Mouse (Mus musculus) stomach, embryonic 15.5 days (tissue): ENCODE data around the gene Slc27a5. TPM values are rescaled to one million over a fixed set of nuclear protein-coding genes. Genes with fewer than 3 reads are reported as not detected.
A peak's percentile ranks its signal among the peaks of the same experiment; 100 is the strongest.

ENCODE experiments used
- ATAC-seq: fragments of 200-750 bp; cut with Nextera tagmentation; 2 replicates; pipeline ENCODE4 v1.8.0; 2017; ENCODE audit warnings: low read depth, moderate number of reproducible peaks, moderate TSS enrichment; ENCODE audit not compliant: insufficient read depth, low FRiP score
- H3K27ac ChIP-seq: fragments of 300-500 bp; sonication (generic); 2 replicates; pipeline ENCODE4 v1.5.1; 2015; ENCODE audit warnings: mild to moderate bottlenecking, inconsistent platforms
- H3K27me3 ChIP-seq: fragments of 300-500 bp; sonication (generic); replicated peaks from 2 replicates; pipeline ENCODE4 v1.6.1; 2015; ENCODE audit warnings: inconsistent platforms
- H3K36me3 ChIP-seq: fragments of 300-500 bp; sonication (generic); 2 replicates; pipeline ENCODE4 v1.6.1; 2015; ENCODE audit warnings: inconsistent platforms
- H3K4me1 ChIP-seq: fragments of 300-500 bp; sonication (generic); 2 replicates; pipeline ENCODE4 v1.6.1; 2015; ENCODE audit warnings: inconsistent platforms
- H3K4me2 ChIP-seq: fragments of 300-500 bp; sonication (generic); 2 replicates; pipeline ENCODE4 v1.6.1; 2015; ENCODE audit warnings: mild to moderate bottlenecking, inconsistent platforms
- H3K4me3 ChIP-seq: fragments of 300-500 bp; sonication (generic); replicated peaks from 2 replicates; pipeline ENCODE4 v1.5.1; 2015; ENCODE audit warnings: inconsistent platforms
- H3K9ac ChIP-seq: fragments of 300-500 bp; sonication (generic); 2 replicates; pipeline ENCODE4 v1.6.1; 2015; ENCODE audit warnings: inconsistent platforms
- H3K9me3 ChIP-seq: fragments of 300-500 bp; sonication (generic); 2 replicates; pipeline ENCODE4 v1.6.1; 2016; ENCODE audit warnings: inconsistent platforms
- WGBS: fragments of 180-500 bp; shearing (Covaris S2); methylation state at CpG from one replicate; pipeline ENCODE4 v1.1.7; 2015; 5-methylcytosine and 5-hydroxymethylcytosine counted together
- polyA plus RNA-seq: library from polyadenylated mRNA; unstranded; fragments of >200 nt; fragmentation: Nextera tagmentation; extraction: Ambion mirVana; gene quantifications from 2 replicates; pipeline ENCODE4 v1.2.1, GENCODE M21; 2015

Slc27a5 gene
- polyA plus RNA-seq, 1 experiment from 2014 or later, result 1.8 TPM

DNA sequence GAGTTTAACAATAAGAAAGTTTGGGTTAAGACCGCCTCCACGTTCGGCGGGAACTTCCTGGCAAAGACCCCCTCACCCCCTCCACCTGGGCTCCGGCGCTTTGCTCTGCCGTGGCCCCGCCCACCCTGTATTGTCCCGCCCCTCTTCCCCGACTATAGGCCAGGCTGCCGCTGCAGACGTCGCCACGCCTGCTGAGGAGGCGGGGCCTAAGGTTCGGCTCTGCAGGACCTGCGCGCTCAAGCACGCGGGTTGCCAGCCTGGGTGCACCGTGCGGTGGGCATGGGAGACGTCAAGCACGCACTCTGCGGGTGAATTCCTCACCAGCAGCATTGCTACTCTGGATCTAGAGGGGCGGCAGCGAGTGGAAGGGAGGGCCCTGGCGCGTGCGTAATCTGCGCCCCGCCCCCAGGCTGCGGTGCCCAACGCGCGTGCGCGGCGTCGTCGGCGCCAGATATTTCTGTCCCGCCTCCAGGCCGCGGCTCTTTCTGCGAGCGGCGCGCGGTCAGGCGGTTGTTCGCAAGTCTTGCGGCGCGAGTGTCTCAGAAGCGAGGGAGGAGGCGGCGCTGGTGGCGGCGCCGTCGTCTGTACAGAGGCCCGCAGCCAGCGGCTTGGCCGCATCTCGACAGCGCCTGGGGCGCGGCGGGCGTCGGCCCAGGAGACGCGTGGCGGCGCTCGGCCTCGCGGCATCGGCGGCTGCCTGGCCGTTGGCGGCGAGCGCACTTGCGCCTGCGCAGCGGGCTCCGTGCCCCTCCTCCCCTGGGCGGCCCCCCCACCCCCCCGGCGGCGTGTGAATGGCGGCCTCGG lies 26.1 kb upstream of the Slc27a5 start:
- under 1% methylated on average over 68 of the region's 95 CpGs for WGBS
- peaks cover 30% of the 10 kb centered on the region for H3K36me3 ChIP-seq
- peak overlapping the region; percentile 70 for H3K9ac ChIP-seq
- peak; percentile 84 for ATAC-seq
- H3K27ac ChIP-seq, result peak overlapping the region; percentile 100
- H3K9me3 ChIP-seq, result no peaks in the 10 kb centered on the region
- H3K27me3 ChIP-seq, result no peaks in the 10 kb centered on the region
- peak overlapping the region; percentile 78 for H3K4me3 ChIP-seq
- H3K4me1 ChIP-seq, result peaks cover 14% of the 10 kb centered on the region
- peak overlapping the region; percentile 73 for H3K4me2 ChIP-seq

DNA sequence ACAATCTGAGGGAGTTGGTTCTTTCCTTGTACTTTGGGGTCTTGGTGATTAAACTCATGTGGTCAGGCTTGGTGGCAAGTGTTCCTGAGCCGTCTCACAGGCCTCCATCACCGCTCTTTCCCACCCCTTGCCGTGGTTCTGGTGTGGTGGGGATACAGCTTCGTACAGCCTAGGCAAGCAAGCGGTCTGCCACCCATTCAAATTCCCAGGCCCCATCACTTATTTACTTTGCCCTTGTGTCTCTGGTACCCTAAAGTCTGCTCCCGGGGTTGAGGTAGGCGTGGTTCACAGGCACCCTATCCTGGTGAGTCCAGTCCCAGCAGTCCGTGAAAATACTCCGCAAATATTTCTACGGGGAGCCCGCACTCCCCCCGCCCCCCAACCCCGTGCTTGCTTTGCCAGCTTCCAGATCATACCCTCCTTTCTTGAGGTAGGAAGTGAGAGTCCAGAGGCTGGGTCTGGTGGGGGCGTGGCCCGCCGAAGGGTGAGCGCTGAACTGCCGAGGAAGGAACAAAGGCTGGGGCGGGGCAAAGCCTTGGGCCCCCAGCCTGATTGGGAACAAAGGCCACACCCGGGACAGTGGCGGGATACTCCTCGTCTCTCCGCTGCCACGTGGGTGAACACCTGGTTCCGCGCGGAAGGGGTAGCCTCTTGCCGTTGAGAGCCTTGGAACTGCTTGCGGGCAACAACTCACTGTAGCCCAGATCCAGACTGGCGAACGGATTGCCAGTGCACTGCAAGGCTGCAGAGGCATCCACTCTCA lies 25.0 kb upstream of the Slc27a5 start:
- 4% methylated on average over 31 of the region's 31 CpGs for WGBS

DNA sequence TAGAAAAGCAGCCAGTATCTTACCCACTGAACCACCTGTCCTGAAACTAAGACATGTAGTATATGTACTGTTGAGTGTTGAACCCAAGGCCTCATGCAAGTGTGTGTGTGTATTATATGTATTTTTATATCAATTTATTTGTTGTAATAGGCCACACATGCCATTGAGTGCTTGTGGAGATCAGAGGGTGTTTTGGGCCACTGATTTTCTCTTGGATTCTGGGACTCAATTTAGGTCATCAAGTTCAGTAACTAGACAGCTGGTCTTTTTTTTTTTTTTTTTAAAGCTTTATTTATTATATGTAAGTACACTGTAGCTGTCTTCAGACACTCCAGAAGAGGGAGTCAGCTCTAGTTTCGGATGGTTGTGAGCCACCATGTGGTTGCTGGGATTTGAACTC lies 17.2 kb upstream of the Slc27a5 start:
- 86% methylated on average over 1 of the region's 1 CpGs for WGBS
- no peak overlapping the region for H3K9ac ChIP-seq
- H3K9me3 ChIP-seq, result no peaks in the 10 kb centered on the region
- no peak overlapping the region for H3K4me3 ChIP-seq
- H3K27ac ChIP-seq, result no peak overlapping the region
- H3K27me3 ChIP-seq, result no peaks in the 10 kb centered on the region
- ATAC-seq, result no peak
- peaks cover 5% of the 10 kb centered on the region; the same call in 1 of the 2 replicates for H3K4me1 ChIP-seq
- no peak overlapping the region for H3K4me2 ChIP-seq
- no peaks in the 10 kb centered on the region for H3K36me3 ChIP-seq

More for the DNA sequence above, 25.0 kb upstream of the Slc27a5 start:
- H3K36me3 ChIP-seq, result peaks cover 18% of the 10 kb centered on the region
- peak; percentile 67 for ATAC-seq
- peak overlapping the region; percentile 78 for H3K4me3 ChIP-seq
- no peaks in the 10 kb centered on the region for H3K9me3 ChIP-seq
- H3K4me2 ChIP-seq, result peak overlapping the region; percentile 73
- H3K27ac ChIP-seq, result peak overlapping the region; percentile 100
- no peaks in the 10 kb centered on the region for H3K27me3 ChIP-seq
- H3K9ac ChIP-seq, result peak overlapping the region; percentile 70; the same call in 1 of the 2 replicates
- peaks cover 14% of the 10 kb centered on the region for H3K4me1 ChIP-seq

DNA sequence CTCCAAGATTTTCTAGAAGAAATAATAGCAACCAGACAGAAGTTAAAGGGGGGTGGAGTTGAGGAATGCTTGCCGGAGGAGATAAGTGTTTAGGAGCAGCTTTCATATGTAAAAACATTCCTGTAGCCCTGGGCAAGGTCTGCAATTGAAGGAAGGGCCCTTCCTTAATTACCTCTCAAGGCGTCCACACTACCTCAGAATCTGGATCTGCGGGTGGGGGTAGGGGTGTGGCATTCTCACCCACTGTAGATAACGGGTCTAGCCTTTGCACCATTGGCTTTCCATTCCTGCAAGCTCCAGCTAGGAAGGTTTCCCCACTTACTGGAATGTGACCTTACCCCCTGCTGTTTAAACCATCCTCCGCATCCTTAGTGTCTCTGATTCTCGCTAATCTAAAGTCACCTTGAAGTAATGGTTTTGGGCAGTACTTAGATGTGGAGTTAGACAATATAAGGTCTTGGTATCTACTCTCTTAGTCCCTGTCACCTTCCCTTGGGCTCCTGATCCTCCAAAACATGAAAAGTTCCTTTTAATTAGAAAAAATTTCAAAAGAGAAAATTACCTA lies 16.4 kb upstream of the Slc27a5 start:
- Histone ChIP-seq H3K27me3 (no peaks in the 10 kb centered on the region), H3K4me1 (peaks cover 6% of the 10 kb centered on the region; the same call in 1 of the 2 replicates), H3K9ac (no peak overlapping the region), H3K27ac (no peak overlapping the region), H3K4me2 (no peak overlapping the region), H3K9me3 (no peaks in the 10 kb centered on the region), H3K4me3 (no peak overlapping the region), H3K36me3 (no peaks in the 10 kb centered on the region)
- WGBS, result 48% methylated on average over 6 of the region's 6 CpGs
- no peak for ATAC-seq

DNA sequence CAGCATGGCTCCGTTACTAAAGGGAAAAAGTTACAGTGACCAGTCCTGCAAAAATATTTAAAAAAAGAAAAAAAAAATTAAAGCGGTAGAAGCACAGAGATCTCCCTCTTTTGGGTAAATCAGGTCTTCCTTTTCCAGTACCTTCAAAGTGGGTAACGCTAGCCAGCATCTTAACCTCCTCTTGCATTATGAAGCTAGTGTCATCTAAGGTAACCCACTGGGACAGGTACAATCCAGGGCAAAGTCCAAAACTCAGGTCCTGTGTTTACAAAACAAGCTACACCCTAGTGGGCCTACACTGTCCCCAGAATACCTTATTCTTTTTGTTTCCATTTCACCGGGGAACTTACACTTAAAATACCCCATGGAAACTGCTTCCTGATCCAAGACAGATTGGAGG lies 15.7 kb upstream of the Slc27a5 start:
- 68% methylated on average over 4 of the region's 4 CpGs for WGBS
- no peak overlapping the region for H3K27ac ChIP-seq
- peaks cover 9% of the 10 kb centered on the region for H3K4me1 ChIP-seq
- ATAC-seq, result no peak
- no peak overlapping the region for H3K4me2 ChIP-seq
- H3K9me3 ChIP-seq, result no peaks in the 10 kb centered on the region
- no peak overlapping the region for H3K4me3 ChIP-seq
- no peak overlapping the region for H3K9ac ChIP-seq
- no peaks in the 10 kb centered on the region for H3K27me3 ChIP-seq
- no peaks in the 10 kb centered on the region for H3K36me3 ChIP-seq

DNA sequence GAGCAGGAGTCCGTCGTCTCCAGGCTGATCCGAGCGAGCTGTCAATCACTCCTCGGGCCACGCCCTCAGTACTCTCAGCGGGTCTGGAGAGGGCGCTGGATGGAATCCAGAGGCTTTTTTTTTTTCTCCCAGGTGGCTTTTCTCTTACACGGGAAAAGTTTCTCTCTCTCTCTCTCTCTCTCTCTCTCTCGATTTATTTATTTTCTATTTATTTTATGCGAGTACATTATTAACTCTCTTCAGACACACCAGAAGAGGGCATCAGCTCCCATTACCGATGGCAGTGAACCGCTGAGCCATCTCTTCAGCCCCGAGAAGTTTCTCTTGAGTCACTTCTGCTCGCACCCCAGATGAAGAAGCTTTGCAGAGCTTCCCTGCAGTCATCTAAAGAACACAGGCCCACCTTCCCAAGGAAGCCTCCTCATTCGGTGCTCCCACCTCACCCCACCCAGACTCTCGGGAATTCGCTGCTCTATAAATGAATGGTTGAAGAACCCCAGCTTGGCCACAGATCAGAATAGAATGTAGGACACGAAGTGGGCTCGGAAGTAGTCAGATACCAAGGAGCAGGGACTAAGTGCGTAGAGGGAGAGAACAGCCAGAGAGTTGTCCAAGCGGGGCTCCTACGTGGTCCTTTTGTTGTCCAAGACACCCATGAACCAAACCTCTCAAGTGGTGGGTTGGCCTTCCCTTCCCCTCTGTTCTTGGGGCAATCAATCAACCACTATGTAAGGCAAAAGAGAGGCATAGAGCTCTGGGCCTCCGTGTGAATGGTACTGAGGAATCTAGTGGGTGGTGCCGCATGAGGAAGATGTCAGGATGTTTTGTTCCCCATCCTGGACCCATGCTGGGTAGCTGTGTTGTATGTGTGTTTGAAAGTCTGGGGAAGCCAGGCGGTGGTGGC lies 12.3 kb upstream of the Slc27a5 start, which contains the start of gene Zbtb45:
Gene Zbtb45 (minus strand): TSS at position 30 of the 904 bp plus-strand sequence.
- peak within 1 kb of the TSS; percentile 98 for H3K27ac ChIP-seq
- no peaks in the 10 kb centered on the region for H3K27me3 ChIP-seq
- 13% methylated on average over 26 of the region's 26 CpGs for WGBS
- H3K4me3 ChIP-seq, result peak within 1 kb of the TSS; percentile 73
- H3K4me2 ChIP-seq, result peak within 1 kb of the TSS; percentile 85
- peaks cover 23% of the 10 kb centered on the region for H3K36me3 ChIP-seq
- H3K9ac ChIP-seq, result peak within 1 kb of the TSS; percentile 74
- H3K9me3 ChIP-seq, result no peaks in the 10 kb centered on the region
- peaks cover 15% of the 10 kb centered on the region for H3K4me1 ChIP-seq
- no peak for ATAC-seq

DNA sequence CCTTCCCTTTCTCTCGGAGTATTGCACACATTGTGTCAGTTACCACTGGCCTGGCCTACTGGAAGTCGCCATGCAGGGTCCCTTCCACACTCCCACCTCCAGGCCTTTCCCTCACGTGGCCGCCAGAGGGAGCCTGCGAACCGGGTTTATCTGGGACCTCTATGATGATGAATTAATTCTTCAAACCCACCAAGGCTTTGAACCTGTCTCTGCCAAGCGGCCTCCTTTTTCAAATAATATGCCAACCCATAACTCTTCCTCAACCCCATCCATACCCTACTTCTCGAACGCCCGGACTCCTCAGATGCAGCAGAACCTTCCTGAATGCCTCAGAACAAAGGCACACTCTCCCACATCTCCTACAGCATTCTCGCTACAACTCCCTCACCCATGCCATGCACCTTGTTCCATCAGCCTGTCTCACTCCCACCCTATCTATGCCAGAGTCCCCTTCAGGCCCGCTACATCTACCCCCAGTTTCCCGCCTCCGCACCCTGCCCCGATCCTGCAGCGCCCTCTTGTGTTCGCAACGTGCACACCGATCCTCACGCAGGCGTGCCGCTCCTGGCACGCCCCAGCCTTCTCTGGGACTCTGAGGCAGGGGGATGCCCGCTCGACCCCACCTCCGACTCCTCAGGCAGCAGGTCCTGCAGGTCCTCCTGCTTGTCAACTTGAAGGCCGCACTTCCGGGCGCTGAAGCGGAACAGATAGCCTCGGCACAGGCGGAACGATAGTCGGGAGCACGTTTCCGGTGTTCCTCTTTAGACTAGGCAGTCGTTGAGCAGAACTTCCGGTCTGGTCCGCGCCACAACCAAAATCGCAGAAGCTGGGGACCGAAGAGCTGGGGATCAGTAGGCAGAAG lies 11.4 kb upstream of the Slc27a5 start:
- Histone ChIP-seq H3K4me3 (peak overlapping the region; percentile 73), H3K9ac (peak overlapping the region; percentile 74)

DNA sequence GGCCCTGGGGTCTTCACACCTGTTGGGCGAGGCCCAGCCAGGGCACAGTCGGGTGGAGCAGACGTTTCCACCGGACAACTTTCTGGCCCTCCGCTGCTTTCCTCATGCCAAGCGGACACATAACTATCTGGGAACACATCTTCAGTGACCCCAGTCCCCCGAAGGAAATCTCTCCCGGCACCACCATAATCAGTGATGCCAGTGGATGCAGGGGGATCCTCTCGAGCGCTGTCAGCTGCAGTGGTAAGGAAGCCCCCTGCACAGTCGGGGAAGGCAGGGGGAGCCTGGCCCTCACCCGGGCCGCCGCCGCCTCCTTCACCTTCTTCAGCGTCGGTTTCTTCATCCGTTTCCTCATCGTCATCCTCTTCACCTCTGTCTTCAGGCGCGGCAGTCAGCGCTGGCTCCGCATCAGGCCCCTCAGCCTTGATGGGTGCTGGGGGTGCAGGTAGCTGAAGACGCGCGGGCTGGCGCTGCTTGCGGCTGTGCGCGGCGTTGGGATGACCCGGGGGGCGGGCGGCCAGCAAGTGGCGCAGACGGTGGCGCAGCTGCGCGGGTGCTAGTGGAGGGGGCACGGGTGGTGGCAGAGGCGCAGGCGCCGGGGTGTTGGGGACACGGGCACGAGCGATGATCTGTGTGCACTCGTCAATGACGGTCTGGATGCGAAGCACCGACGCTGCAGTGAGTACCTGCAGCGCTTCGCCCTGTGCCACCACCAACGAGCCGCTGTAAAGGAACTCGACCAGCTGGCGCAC lies 9.5 kb upstream of the Slc27a5 start:
- H3K4me3 ChIP-seq, result no peak overlapping the region
- no peaks in the 10 kb centered on the region for H3K9me3 ChIP-seq
- no peaks in the 10 kb centered on the region for H3K27me3 ChIP-seq
- H3K27ac ChIP-seq, result no peak overlapping the region
- no peak overlapping the region for H3K9ac ChIP-seq
- no peak overlapping the region; the same call in 1 of the 2 replicates for H3K4me2 ChIP-seq
- peaks cover 15% of the 10 kb centered on the region for H3K4me1 ChIP-seq
- peaks cover 23% of the 10 kb centered on the region for H3K36me3 ChIP-seq
- 56% methylated on average over 57 of the region's 57 CpGs for WGBS
- no peak for ATAC-seq

More for the DNA sequence above, 11.4 kb upstream of the Slc27a5 start:
- WGBS, result under 1% methylated on average over 42 of the region's 42 CpGs
- no peaks in the 10 kb centered on the region for H3K27me3 ChIP-seq
- peaks cover 23% of the 10 kb centered on the region for H3K36me3 ChIP-seq
- H3K27ac ChIP-seq, result peak overlapping the region; percentile 98
- peaks cover 15% of the 10 kb centered on the region for H3K4me1 ChIP-seq
- peak; percentile 89 for ATAC-seq
- H3K9me3 ChIP-seq, result no peaks in the 10 kb centered on the region
- H3K4me2 ChIP-seq, result peak overlapping the region; percentile 85

DNA sequence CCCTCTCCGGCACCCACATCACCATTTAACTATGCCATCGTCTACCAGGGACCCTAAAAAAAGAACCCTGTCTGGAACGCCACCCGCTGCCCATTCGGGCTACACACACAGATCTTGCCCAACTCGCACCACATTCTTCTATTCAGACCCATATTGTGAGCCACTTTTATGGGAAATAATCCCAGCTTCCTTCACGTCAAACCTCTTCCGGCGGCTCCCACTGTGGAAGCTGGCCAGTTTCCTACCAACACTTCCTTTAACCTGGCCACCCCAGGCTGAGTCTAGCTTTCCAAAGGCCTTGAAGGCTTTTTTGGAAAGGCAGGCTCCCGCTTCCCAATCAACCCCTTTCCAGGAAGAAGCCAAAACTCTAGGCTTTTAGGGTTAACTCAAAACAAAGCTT lies 8.5 kb upstream of the Slc27a5 start:
- Histone ChIP-seq H3K27me3 (no peaks in the 10 kb centered on the region), H3K4me2 (no peak overlapping the region), H3K36me3 (peaks cover 23% of the 10 kb centered on the region), H3K27ac (no peak overlapping the region), H3K9ac (no peak overlapping the region), H3K4me1 (peaks cover 15% of the 10 kb centered on the region), H3K4me3 (no peak overlapping the region), H3K9me3 (no peaks in the 10 kb centered on the region)
- 90% methylated on average over 10 of the region's 10 CpGs for WGBS
- ATAC-seq, result no peak

DNA sequence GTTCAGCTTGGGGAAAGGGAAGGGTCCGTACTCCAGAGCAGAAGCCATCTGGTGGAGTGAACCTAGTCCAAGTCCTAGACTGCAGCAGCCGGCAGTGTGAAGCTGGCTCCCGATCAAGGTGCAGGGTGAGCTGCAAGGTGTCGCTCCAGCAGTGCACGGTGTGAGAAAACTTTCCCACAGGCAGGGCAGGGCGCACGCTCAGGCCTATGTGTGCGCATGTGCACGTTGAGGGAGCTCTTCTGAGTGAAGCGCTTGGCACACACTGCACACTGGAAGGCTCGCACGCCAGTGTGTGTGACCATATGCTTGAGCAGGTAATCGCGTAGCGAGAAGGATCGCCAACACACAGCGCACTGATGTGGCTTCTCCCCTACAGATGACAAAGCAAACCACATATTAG lies 8.0 kb upstream of the Slc27a5 start:
- Histone ChIP-seq H3K4me3 (no peak overlapping the region), H3K9ac (no peak overlapping the region), H3K36me3 (peaks cover 23% of the 10 kb centered on the region), H3K4me2 (no peak overlapping the region), H3K27me3 (no peaks in the 10 kb centered on the region), H3K9me3 (no peaks in the 10 kb centered on the region), H3K27ac (no peak overlapping the region), H3K4me1 (peaks cover 15% of the 10 kb centered on the region)
- 86% methylated on average over 17 of the region's 17 CpGs for WGBS
- no peak for ATAC-seq
